Mouse (Mus musculus) bone marrow, adult 2 months (tissue): Measurements from ENCODE around the gene Ces2c. TPM values are rescaled to one million over a fixed set of nuclear protein-coding genes. Genes with fewer than 3 reads are reported as not detected.

Experiments
- H3K27ac ChIP-seq: fragments of 200-500 bp; 2 replicates; pipeline ENCODE4 v1.5.1; 2012; ENCODE audit warnings: low read depth, mild to moderate bottlenecking, control low read depth, inconsistent platforms, low read length; ENCODE audit not compliant: control insufficient read depth, poor library complexity, insufficient read depth
- H3K4me1 ChIP-seq: fragments of 200-500 bp; 2 replicates; pipeline ENCODE4 v1.6.1; 2011; ENCODE audit warnings: low read length; ENCODE audit not compliant: control insufficient read depth, insufficient read depth
- H3K4me3 ChIP-seq: fragments of 200-500 bp; replicated peaks from 2 replicates; pipeline ENCODE3; 2011; ENCODE audit warnings: mild to moderate bottlenecking, low read depth, low read length, control low read depth; ENCODE audit not compliant: control insufficient read depth
- CTCF ChIP-seq: fragments of 200-500 bp; IDR thresholded peaks from 2 replicates; pipeline ENCODE4 v1.5.1; 2011; ENCODE audit warnings: low read length, control low read depth; ENCODE audit not compliant: control insufficient read depth, insufficient read depth
- POLR2A ChIP-seq: fragments of 200-500 bp; IDR thresholded peaks from 2 replicates; pipeline ENCODE4 v1.6.1; 2011; ENCODE audit warnings: low read depth, mild to moderate bottlenecking, control low read depth, low read length, borderline replicate concordance; ENCODE audit not compliant: control insufficient read depth
- WGBS: fragments of 180-500 bp; shearing (Covaris S2); methylation state at CpG from one replicate; pipeline ENCODE4 v1.1.7; 2018; 5-methylcytosine and 5-hydroxymethylcytosine counted together
- polyA plus RNA-seq: library from polyadenylated mRNA; stranded (reverse); fragments of >200 nt; gene quantifications from 2 replicates; pipeline ENCODE4 v1.2.4, GENCODE M21; 2011; ENCODE audit warnings: low replicate concordance; ENCODE audit not compliant: missing spikeins, insufficient read depth, insufficient read length

Ces2c gene
- polyA plus RNA-seq, result not detected in 2 replicates

DNA sequence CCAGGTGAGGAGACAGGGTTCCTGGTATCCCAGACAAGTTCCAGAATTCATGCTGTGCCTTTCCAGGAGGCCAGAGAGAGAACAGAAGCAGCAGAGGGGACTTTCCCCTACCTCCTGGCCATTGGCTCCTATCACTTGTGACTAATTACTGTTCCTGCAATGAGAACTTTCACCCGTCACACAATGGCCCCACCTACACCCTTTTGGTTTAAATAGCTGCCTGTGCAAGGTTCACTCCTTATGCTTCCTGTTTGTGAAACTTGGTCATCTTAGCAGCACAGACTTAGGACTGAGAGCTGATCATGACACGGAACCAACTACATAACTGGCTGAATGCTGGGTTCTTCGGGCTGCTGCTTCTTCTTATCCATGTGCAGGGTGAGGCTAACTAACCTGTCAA is at the start of gene Ces2c:
Gene Ces2c (plus strand): TSS at position 238 of the 400 bp plus-strand sequence.
- 60% methylated on average over 3 of the region's 3 CpGs for WGBS
- no peaks in the 10 kb centered on the region for H3K4me1 ChIP-seq
- TF ChIP-seq POLR2A (no peak), CTCF (no peak)
- H3K27ac ChIP-seq, result no peak within 1 kb of the TSS
- H3K4me3 ChIP-seq, result no peak within 1 kb of the TSS

DNA sequence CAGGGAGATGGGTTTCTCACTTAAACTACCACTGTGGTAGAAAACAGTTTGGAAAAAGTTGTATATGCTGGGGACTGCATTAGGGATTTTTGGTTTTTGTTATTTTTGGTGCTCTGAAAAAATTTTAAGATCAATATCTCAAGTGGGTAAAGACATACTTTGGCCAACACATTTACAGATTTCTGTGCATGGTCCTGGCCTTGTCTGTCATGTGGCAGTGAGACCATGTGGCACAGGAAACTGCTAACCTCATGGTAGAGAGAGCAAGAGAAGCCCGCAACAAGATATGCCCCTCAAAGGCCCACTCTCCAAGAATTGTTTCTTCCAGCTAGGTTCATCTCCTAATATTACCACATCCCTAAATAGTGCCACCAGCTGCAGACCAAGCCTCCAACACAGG is 47.5 kb upstream of the Ces2c start:
- Histone ChIP-seq H3K4me3 (no peak overlapping the region), H3K4me1 (no peaks in the 10 kb centered on the region), H3K27ac (no peak overlapping the region)
- 55% methylated on average over 1 of the region's 1 CpGs for WGBS
- TF ChIP-seq POLR2A, result no peak
- TF ChIP-seq CTCF, result no peak

DNA sequence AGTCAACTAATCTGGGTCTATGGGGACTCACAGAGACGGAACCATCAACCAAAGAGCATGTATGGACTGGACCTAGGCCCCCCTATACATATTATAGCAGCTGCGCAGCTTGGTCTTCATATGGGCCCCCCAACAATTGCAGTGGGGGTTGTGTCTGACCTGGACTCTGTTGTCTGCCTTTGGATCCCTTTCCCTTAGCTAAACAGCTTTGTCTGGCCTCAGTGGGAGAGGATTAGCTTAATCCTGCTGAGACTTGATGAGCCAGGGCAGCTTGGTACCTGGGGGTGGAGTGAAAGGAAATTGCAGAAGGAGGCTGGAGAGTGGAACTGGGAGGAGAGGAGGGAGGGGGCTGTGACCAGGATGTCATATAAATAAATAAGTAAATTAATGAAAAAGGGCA is 40.7 kb upstream of the Ces2c start:
- H3K4me3 ChIP-seq, result no peak overlapping the region
- no peaks in the 10 kb centered on the region for H3K4me1 ChIP-seq
- no peak overlapping the region for H3K27ac ChIP-seq
- TF ChIP-seq CTCF (no peak), POLR2A (no peak)
- WGBS, result 68% methylated on average over 2 of the region's 2 CpGs

DNA sequence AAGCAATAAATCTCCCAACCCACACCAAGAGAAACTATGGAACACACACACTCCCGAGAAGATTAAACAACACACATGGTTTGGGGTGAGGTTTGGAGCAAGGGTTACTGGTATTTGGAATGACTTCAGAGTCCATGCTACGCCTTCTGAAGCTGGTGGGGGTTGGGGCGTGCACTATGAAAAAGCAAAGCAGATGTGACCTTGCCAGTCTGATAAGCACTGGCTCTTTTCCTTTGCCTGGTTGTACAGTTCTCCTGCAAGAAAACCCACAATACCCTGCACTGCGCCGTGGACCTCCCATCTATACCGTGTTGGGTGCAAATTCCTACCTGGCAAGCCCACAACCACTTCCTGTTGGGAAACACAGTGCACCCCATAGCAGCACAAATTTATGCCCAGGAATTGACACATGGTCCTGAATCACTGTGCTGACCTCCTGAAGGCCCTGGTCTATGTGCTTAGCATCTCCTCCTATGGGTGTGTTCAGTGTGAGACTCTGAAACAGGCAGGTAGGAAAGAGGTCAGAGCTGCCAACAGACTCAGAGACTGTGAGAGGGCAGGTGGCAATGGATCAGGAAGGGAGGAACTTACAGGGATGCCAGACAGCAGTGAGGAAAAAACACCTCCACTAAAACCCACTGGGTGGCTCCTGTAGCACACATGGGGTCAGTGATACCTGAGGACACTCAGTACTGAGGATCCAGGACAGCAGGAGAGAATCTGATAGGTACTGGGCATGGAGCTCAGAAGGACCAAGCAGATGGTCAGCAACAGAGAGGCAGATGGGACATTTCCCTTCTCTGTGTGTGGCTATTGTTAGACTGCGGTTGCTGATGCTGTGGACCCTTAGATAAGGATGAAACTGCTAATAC is 38.1 kb upstream of the Ces2c start:
- H3K4me3 ChIP-seq, result no peak overlapping the region
- WGBS, result 52% methylated on average over 7 of the region's 7 CpGs
- TF ChIP-seq CTCF (no peak), POLR2A (no peak)
- no peaks in the 10 kb centered on the region for H3K4me1 ChIP-seq
- H3K27ac ChIP-seq, result no peak overlapping the region

DNA sequence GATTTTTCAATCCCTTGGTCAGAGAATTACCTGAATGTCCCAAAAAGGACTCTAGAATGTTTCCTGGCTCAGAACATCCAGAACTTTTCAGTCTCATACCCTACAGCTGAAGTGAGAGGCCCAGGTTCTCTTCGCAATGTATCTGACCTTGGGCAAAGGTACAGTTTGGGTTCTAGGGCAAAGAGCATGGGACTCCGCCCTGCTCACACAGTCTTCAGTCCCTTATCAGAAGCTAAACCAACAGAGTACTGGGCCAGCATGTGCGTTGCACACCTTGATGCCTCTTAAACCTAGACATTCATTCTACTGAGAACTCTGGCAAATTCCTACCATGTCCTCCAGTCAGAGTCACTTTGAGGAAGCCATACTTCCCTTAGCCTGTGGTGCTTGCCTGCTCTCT is 37.4 kb upstream of the Ces2c start:
- Histone ChIP-seq H3K4me1 (no peaks in the 10 kb centered on the region), H3K4me3 (no peak overlapping the region), H3K27ac (no peak overlapping the region)
- 87% methylated on average over 3 of the region's 3 CpGs for WGBS
- no peak for TF ChIP-seq POLR2A
- no peak for TF ChIP-seq CTCF

DNA sequence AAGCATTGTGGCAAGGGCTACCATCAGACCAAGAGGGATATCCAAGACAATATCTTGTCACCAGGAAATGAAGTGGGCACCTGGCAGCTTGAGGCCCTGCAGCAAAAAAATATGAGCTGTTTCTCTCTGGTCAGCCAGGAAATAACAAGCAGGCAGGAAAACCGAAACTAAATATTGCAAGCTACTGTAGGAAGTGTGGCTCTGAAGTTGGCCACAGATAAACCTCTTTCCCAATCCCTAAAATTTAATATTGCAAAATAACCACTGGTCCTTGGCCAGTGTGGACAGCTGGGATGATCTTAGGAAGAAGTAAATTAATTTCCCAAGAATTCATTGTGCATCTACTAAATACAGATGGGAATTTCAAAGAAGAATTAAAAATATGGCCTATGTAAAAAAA is 20.0 kb upstream of the Ces2c start:
- no peak overlapping the region for H3K4me3 ChIP-seq
- 12% methylated on average over 1 of the region's 1 CpGs for WGBS

DNA sequence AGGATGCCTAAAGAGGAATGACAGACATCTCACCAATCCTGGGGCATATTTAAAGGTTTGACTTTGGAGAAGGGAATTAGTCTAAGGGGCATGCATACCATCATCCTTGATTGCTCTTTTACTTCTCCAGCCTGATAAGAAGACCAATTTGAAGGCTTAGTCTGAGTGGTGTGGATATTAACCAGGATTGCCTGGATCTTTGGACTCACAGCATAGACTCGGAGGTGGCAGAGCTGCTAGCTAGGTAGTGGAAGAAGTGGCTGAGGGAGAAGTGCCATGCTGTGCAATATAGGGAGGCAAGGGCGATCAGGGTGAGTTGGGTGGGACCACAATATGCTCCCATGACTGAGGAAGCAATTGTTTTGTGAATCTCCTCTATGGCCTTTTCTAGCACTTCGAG is 18.6 kb upstream of the Ces2c start:
- TF ChIP-seq CTCF, result no peak
- no peak for TF ChIP-seq POLR2A
- WGBS, result 66% methylated on average over 3 of the region's 3 CpGs

More for the DNA sequence above, 20.0 kb upstream of the Ces2c start:
- no peak overlapping the region for H3K27ac ChIP-seq
- TF ChIP-seq CTCF (no peak), POLR2A (no peak)
- H3K4me1 ChIP-seq, result no peaks in the 10 kb centered on the region

DNA sequence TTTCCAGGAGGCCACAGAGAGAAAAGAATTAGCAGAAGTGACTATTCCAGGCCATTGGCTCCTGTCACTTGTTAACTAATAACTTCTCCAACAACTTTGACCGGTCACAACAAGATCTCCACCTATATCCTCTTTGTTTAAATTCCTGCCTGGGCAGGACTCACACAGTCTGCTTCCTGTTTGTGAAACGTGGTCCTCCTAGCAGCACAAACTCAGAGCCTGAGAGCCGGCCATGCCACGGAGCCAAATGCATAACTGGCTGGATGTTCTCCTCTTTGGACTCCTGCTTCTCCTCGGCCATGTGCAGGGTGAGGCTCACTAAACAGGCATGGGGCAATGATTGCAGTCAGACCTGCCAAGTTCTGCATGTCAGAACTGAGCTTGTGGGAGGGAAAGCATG is 15.4 kb upstream of the Ces2c start, which contains the start of gene Ces2b:
Gene Ces2b (plus strand): TSS at position 133 of the 400 bp plus-strand sequence.
- no peaks in the 10 kb centered on the region for H3K4me1 ChIP-seq
- 21% methylated on average over 5 of the region's 5 CpGs for WGBS
- TF ChIP-seq CTCF (no peak), POLR2A (no peak)
- no peak within 1 kb of the TSS for H3K4me3 ChIP-seq
- H3K27ac ChIP-seq, result no peak within 1 kb of the TSS

More for the DNA sequence above, 18.6 kb upstream of the Ces2c start:
- Histone ChIP-seq H3K4me1 (no peaks in the 10 kb centered on the region), H3K27ac (no peak overlapping the region), H3K4me3 (no peak overlapping the region)
